Mouse (Mus musculus): Measurements from ENCODE around the gene 4931428L18Rik. TPM values are rescaled to one million over a fixed set of nuclear protein-coding genes. Genes with fewer than 3 reads are reported as not detected.

Gene 4931428L18Rik
- polyA plus RNA-seq, 1 experiment from 2014 or later = not detected

DNA sequence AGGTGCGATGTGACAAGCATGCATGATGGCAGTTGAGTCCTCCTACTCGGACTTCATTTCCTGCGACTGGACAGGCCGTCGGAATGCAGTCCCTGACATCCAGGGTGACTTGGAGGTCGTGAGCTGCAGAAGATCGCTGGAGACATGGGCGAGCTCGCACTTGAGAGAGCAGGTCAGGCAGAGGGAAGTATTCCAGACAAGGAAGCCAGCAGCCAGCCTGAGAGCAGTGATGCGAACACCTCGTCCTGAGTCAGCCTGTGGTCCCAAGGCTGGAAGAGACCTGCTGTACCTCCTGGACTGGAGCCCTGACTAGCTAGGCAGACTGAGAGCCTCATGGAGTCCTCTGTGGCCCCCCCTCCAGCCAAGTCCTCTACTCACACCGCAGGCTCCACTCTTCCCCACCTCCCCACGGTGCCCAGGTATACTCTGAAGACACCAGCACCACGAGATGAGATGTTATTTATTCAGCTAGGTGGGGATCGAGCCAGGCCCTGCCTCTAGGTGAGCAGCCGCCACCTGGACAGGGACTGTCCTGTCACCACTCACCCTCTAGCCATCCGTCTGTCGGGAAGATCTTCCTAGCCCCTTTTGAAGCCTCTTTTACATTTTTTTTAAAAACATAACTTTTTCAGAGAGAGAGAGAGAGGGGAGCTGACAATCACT lies 57.8 kb downstream of the 4931428L18Rik start:
- Histone ChIP-seq H3K36me3 (ENCODE audit: control insufficient read depth, insufficient read depth, low read length) (no peaks in the 10 kb centered on the region), H3K4me1 (ENCODE audit: control insufficient read depth, insufficient read depth, low read length) (no peaks in the 10 kb centered on the region), H3K27me3 (ENCODE audit: control insufficient read depth, insufficient read depth, low read length) (no peaks in the 10 kb centered on the region), H3K4me3 (ENCODE audit: low read depth, low read length) (no peak overlapping the region), H3K27ac (ENCODE audit: low read depth, low read length) (no peak overlapping the region), H3K9ac (ENCODE audit: low read length) (no peak overlapping the region), H3K4me2 (ENCODE audit: low read depth) (no peak overlapping the region), H3K9me3 (ENCODE audit: control insufficient read depth, low read length) (no peaks in the 10 kb centered on the region)
- WGBS = 87% methylated on average over 18 of the region's 18 CpGs
- ATAC-seq (ENCODE audit: insufficient read depth, low FRiP score, low TSS enrichment) = no peak
- no peak for DNase-seq (ENCODE audit: low spot score)

DNA sequence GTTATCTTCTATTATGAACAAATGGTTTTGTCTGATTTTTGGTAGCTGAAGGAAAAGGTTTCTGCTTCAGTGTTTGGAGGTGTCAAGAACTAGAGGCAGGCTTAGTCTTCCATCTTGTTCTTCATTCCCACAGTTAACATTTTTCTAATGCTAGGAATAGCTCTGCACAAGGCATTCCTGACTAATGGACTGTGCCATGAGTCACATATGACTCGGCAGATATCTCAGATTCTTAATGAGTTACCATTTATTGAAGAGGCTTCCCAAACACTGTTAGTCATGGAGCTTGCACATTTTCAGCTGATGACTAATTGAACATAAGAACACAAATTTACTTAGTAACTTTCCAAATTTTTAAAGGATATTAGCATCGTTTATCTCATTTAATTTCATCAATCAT lies 65.6 kb downstream of the 4931428L18Rik start:
- no peaks in the 10 kb centered on the region for H3K36me3 ChIP-seq (ENCODE audit: control insufficient read depth, insufficient read depth, low read length)
- 86% methylated on average over 2 of the region's 2 CpGs for WGBS
- DNase-seq (ENCODE audit: low spot score) = no peak
- H3K4me3 ChIP-seq (ENCODE audit: low read depth, low read length) = no peak overlapping the region
- H3K9me3 ChIP-seq (ENCODE audit: control insufficient read depth, low read length) = no peaks in the 10 kb centered on the region
- H3K9ac ChIP-seq (ENCODE audit: low read length) = no peak overlapping the region
- no peak overlapping the region for H3K27ac ChIP-seq (ENCODE audit: low read depth, low read length)
- no peaks in the 10 kb centered on the region for H3K4me1 ChIP-seq (ENCODE audit: control insufficient read depth, insufficient read depth, low read length)
- no peak for ATAC-seq (ENCODE audit: insufficient read depth, low FRiP score, low TSS enrichment)
- no peak overlapping the region for H3K4me2 ChIP-seq (ENCODE audit: low read depth)
- no peaks in the 10 kb centered on the region for H3K27me3 ChIP-seq (ENCODE audit: control insufficient read depth, insufficient read depth, low read length)

DNA sequence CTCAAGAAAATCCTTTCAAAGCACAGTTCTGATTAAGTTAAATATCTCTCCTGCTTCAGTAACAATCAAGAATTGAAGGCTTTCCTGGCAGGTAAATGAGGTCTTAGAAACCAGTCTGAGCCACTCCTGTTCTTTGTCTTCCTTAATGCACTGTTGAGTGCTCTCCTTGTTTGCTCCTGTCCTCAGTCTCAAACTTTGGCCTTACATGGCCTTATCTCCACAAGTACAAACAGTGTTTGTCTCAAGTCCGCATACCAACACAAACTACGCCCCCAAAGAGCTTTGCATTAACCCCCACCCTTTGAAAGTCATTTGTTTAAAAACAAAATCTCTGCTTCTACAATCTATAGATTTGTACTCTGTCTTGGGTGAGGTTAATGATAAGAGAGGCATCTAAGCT lies 66.3 kb downstream of the 4931428L18Rik start:
- H3K9ac ChIP-seq (ENCODE audit: low read length) = no peak overlapping the region
- H3K4me3 ChIP-seq (ENCODE audit: low read depth, low read length) = no peak overlapping the region
- H3K4me1 ChIP-seq (ENCODE audit: control insufficient read depth, insufficient read depth, low read length) = no peaks in the 10 kb centered on the region
- no peak overlapping the region for H3K27ac ChIP-seq (ENCODE audit: low read depth, low read length)
- WGBS = 86% methylated on average over 2 of the region's 2 CpGs
- ATAC-seq (ENCODE audit: insufficient read depth, low FRiP score, low TSS enrichment) (no peak), DNase-seq (ENCODE audit: low spot score) (no peak)
- no peak overlapping the region for H3K4me2 ChIP-seq (ENCODE audit: low read depth)
- H3K36me3 ChIP-seq (ENCODE audit: control insufficient read depth, insufficient read depth, low read length) = no peaks in the 10 kb centered on the region
- no peaks in the 10 kb centered on the region for H3K9me3 ChIP-seq (ENCODE audit: control insufficient read depth, low read length)
- no peaks in the 10 kb centered on the region for H3K27me3 ChIP-seq (ENCODE audit: control insufficient read depth, insufficient read depth, low read length)

DNA sequence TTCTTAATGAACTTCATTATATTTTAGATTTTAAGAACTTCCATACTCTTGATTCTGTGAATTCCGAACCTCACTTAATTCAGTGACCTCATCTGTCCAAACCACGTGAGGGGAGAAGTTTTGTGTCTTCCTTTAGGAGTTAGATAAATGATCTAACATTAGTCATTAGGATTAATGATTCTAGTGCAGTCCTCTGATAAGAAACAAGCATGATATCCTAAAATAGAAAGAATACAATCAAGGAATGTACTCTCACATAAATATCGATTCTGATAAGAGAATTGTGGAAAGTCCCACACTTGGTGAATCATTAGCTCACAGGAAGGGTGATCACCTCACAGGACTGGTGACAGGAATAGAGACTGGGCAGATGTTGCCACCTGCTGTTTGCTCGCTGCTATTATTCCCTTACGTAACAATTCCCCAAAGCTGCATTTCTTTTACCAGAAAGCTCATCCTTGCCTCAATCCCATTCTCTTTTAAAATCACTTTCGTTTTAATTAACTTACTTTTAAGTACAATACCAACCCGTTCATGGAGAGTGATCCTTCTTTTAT lies 68.6 kb downstream of the 4931428L18Rik start:
- H3K27me3 ChIP-seq (ENCODE audit: control insufficient read depth, insufficient read depth, low read length) = no peaks in the 10 kb centered on the region
- ATAC-seq (ENCODE audit: insufficient read depth, low FRiP score, low TSS enrichment) = peak; percentile 65; the same call in 1 of the 2 replicates
- H3K4me2 ChIP-seq (ENCODE audit: low read depth) = no peak overlapping the region
- H3K27ac ChIP-seq (ENCODE audit: low read depth, low read length) = no peak overlapping the region
- no peaks in the 10 kb centered on the region for H3K9me3 ChIP-seq (ENCODE audit: control insufficient read depth, low read length)
- peak; percentile 54 for DNase-seq (ENCODE audit: low spot score)
- H3K4me3 ChIP-seq (ENCODE audit: low read depth, low read length) = no peak overlapping the region
- H3K4me1 ChIP-seq (ENCODE audit: control insufficient read depth, insufficient read depth, low read length) = no peaks in the 10 kb centered on the region
- no peak overlapping the region for H3K9ac ChIP-seq (ENCODE audit: low read length)
- 25% methylated on average over 7 of the region's 7 CpGs for WGBS
- no peaks in the 10 kb centered on the region for H3K36me3 ChIP-seq (ENCODE audit: control insufficient read depth, insufficient read depth, low read length)

DNA sequence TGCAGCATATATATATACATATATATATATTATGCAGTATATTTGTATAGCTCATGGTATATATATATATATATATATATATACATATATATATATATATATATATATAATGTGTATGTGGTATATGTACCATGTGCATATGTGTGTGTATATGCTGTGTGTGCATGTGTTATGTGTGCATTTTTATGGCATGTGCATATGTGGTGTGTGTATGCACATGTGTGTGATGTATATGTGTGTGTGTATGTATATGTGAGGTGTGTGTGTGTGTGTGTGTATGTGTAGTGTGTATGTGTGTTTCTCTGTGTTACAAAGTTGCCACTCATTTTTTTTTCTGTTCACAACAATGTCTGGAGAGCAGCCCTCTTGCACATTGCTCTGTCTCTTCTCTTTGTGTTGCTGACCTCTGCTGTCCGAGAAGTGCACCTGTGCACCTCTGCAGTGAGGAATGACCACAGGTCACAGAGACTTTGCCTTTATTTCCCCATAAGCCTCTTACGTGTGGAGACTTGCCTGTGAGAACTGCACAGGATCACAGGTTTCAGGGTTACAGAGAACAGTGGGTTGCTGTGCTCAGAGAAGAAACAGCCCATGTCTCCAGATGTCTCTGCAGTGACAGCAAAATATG lies 69.6 kb downstream of the 4931428L18Rik start:
- WGBS = 66% methylated on average over 2 of the region's 2 CpGs
- H3K9me3 ChIP-seq (ENCODE audit: control insufficient read depth, low read length) = no peaks in the 10 kb centered on the region

DNA sequence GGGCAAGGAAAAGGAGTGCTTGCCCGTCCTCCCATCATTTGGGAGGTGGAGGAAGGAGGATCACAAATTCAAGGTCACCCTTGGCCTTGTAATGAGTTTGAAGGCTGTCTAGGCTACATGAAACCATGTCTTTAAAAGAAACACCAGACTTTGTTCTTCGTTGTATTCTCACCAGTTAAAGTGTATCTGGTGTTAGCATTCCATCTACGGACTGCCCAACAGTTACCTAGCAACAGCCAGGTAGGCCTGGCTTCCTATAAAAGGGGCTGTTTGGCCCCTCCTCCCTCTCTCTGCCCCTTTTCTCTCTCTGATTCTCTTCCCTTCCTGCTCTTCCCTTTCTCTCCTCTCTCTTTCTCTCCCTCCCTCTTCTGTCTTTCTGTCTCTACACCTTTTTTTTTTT lies 71.9 kb downstream of the 4931428L18Rik start:
- Histone ChIP-seq H3K4me3 (ENCODE audit: low read depth, low read length) (no peak overlapping the region), H3K4me1 (ENCODE audit: control insufficient read depth, insufficient read depth, low read length) (no peaks in the 10 kb centered on the region), H3K27ac (ENCODE audit: low read depth, low read length) (no peak overlapping the region), H3K4me2 (ENCODE audit: low read depth) (no peak overlapping the region), H3K36me3 (ENCODE audit: control insufficient read depth, insufficient read depth, low read length) (no peaks in the 10 kb centered on the region), H3K27me3 (ENCODE audit: control insufficient read depth, insufficient read depth, low read length) (no peaks in the 10 kb centered on the region), H3K9me3 (ENCODE audit: control insufficient read depth, low read length) (no peaks in the 10 kb centered on the region), H3K9ac (ENCODE audit: low read length) (no peak overlapping the region)
- ATAC-seq (ENCODE audit: insufficient read depth, low FRiP score, low TSS enrichment) = no peak
- DNase-seq (ENCODE audit: low spot score) = no peak
- 74% methylated on average over 3 of the region's 3 CpGs for WGBS

More for the DNA sequence above, 69.6 kb downstream of the 4931428L18Rik start:
- Histone ChIP-seq H3K9ac (ENCODE audit: low read length) (no peak overlapping the region), H3K36me3 (ENCODE audit: control insufficient read depth, insufficient read depth, low read length) (no peaks in the 10 kb centered on the region), H3K4me3 (ENCODE audit: low read depth, low read length) (no peak overlapping the region), H3K27ac (ENCODE audit: low read depth, low read length) (no peak overlapping the region), H3K4me2 (ENCODE audit: low read depth) (no peak overlapping the region), H3K4me1 (ENCODE audit: control insufficient read depth, insufficient read depth, low read length) (no peaks in the 10 kb centered on the region), H3K27me3 (ENCODE audit: control insufficient read depth, insufficient read depth, low read length) (no peaks in the 10 kb centered on the region)
- ATAC-seq (ENCODE audit: insufficient read depth, low FRiP score, low TSS enrichment) (no peak), DNase-seq (ENCODE audit: low spot score) (no peak)

DNA sequence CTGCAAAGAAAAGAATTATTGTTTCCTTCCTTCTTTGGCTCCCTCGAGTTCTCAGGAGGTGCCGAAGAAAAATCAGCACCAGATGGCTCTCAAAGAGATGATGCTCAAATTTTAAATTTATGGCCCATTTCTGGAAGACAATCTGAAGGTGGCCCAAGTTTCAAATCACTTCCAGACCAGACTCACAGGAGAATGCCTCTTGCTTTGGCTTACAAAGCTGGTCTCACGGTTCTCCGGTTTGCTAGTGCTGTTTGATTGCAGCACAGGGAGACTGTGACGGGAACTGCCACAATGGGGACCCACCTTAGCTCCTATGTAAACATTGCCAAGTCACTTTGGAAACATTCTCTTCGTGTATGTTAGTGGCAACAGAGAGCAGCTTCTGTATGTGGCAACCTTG lies 72.8 kb downstream of the 4931428L18Rik start:
- no peak overlapping the region for H3K4me3 ChIP-seq (ENCODE audit: low read depth, low read length)
- no peak for DNase-seq (ENCODE audit: low spot score)
- H3K9ac ChIP-seq (ENCODE audit: low read length) = no peak overlapping the region
- H3K27me3 ChIP-seq (ENCODE audit: control insufficient read depth, insufficient read depth, low read length) = no peaks in the 10 kb centered on the region
- H3K36me3 ChIP-seq (ENCODE audit: control insufficient read depth, insufficient read depth, low read length) = no peaks in the 10 kb centered on the region
- ATAC-seq (ENCODE audit: insufficient read depth, low FRiP score, low TSS enrichment) = no peak
- H3K27ac ChIP-seq (ENCODE audit: low read depth, low read length) = no peak overlapping the region
- no peaks in the 10 kb centered on the region for H3K9me3 ChIP-seq (ENCODE audit: control insufficient read depth, low read length)
- 50% methylated on average over 6 of the region's 6 CpGs for WGBS
- no peaks in the 10 kb centered on the region for H3K4me1 ChIP-seq (ENCODE audit: control insufficient read depth, insufficient read depth, low read length)
- H3K4me2 ChIP-seq (ENCODE audit: low read depth) = no peak overlapping the region

DNA sequence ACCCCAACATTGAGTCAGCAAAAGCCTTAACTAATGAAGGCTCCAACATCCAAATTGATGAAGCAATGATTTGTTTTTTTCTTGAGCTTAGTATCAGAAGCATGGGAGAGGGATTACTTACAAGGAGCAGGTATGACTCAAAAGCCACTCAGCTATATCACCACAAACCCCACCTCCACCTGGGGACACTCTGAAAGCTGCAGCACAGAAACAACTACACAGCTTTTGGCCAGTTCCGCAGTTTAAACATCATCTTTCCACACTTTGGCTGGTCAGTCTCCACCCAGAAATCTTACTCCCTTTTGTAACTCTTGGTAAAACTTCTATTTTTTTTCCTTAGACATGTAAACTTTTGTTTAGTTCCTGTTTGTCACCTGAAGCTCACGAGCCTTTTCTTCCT lies 78.9 kb downstream of the 4931428L18Rik start:
- Histone ChIP-seq H3K4me1 (ENCODE audit: control insufficient read depth, insufficient read depth, low read length) (no peaks in the 10 kb centered on the region), H3K27ac (ENCODE audit: low read depth, low read length) (no peak overlapping the region), H3K27me3 (ENCODE audit: control insufficient read depth, insufficient read depth, low read length) (no peaks in the 10 kb centered on the region), H3K4me3 (ENCODE audit: low read depth, low read length) (no peak overlapping the region), H3K9ac (ENCODE audit: low read length) (no peak overlapping the region), H3K9me3 (ENCODE audit: control insufficient read depth, low read length) (no peaks in the 10 kb centered on the region), H3K36me3 (ENCODE audit: control insufficient read depth, insufficient read depth, low read length) (no peaks in the 10 kb centered on the region), H3K4me2 (ENCODE audit: low read depth) (no peak overlapping the region)
- WGBS = 89% methylated on average over 2 of the region's 2 CpGs
- DNase-seq (ENCODE audit: low spot score) (no peak), ATAC-seq (ENCODE audit: insufficient read depth, low FRiP score, low TSS enrichment) (no peak)
